8 mouse cellular contexts compared by ENCODE assay signal in genomic region chr14:24500091-24500844, GRCm38 (mm10). TPM values are rescaled to one million over a fixed set of nuclear protein-coding genes. Genes with fewer than 3 reads are reported as not detected.
DNase-seq lines count a peak whose midpoint lies in the region; ATAC-seq and TF ChIP-seq lines count a peak whose summit lies in the region.

No protein-coding gene starts in this region.

- TF ChIP-seq CTCF in C2C12 (IDR thresholded peaks at IDR 0.05; ENCODE audit: control insufficient read depth, insufficient read depth, insufficient read length): peak; percentile 57
- TF ChIP-seq CTCF in brain, embryonic 14.5 days (IDR thresholded peaks at IDR 0.05; ENCODE audit: borderline replicate concordance, extremely low read depth, insufficient read depth, insufficient read length): peak; percentile 97

- no peak; the same call in 1 of the 2 replicates for ATAC-seq in heart, embryonic 13.5 days (ENCODE audit: extremely low read depth, insufficient number of reproducible peaks, low FRiP score, low TSS enrichment)
- peak; percentile 80 for ATAC-seq in kidney, embryonic 16.5 days (ENCODE audit: low FRiP score, low TSS enrichment)
- ATAC-seq in limb, embryonic 15.5 days (ENCODE audit: insufficient number of reproducible peaks, low FRiP score, low TSS enrichment, low read depth): peak; percentile 27; the same call in 1 of the 2 replicates
- peak; percentile 43 for ATAC-seq in monocyte, adult 5-6 weeks (replicated peaks; ENCODE audit: insufficient number of reproducible peaks, low FRiP score, low TSS enrichment, poor library complexity, severe bottlenecking)

- H3K4me2 ChIP-seq in heart, embryonic 13.5 days: peak overlapping the region; percentile 60
- H3K4me2 ChIP-seq in kidney, embryonic 16.5 days (replicated peaks; ENCODE audit: low read depth, low read length): peak overlapping the region; percentile 26
- peak overlapping the region; percentile 26 for H3K4me2 ChIP-seq in limb, embryonic 15.5 days

- no peak overlapping the region for H3ac ChIP-seq in C2C12 (ENCODE audit: control insufficient read depth, insufficient read length, low read depth)

- peak overlapping the region; percentile 75 for H3K9ac ChIP-seq in heart, embryonic 13.5 days
- H3K9ac ChIP-seq in kidney, embryonic 16.5 days (replicated peaks; ENCODE audit: low read length): peak overlapping the region; percentile 54
- peak overlapping the region; percentile 39; the same call in 1 of the 2 replicates for H3K9ac ChIP-seq in limb, embryonic 15.5 days

- DNase-seq in brain, embryonic 14.5 days (ENCODE audit: low read depth): peak; percentile 97
- peak; percentile 49 for DNase-seq in fibroblast of lung, adult 2 months (ENCODE audit: low read depth)
- peak; percentile 63 to 85 for DNase-seq in spleen, postnatal 4 days (ENCODE audit: low spot score in 2 of 2)

- TF ChIP-seq POLR2A in brain, embryonic 14.5 days (IDR thresholded peaks at IDR 0.05; ENCODE audit: borderline replicate concordance, extremely low read depth, insufficient read depth, insufficient read length, poor library complexity, severe bottlenecking): no peak

- H3K27me3 ChIP-seq in C2C12 (ENCODE audit: control insufficient read depth, insufficient read depth, insufficient read length): no peaks in the 10 kb centered on the region
- H3K27me3 ChIP-seq in heart, embryonic 13.5 days (replicated peaks): no peaks in the 10 kb centered on the region
- no peaks in the 10 kb centered on the region for H3K27me3 ChIP-seq in kidney, embryonic 16.5 days (ENCODE audit: insufficient read depth, low read length)
- no peaks in the 10 kb centered on the region for H3K27me3 ChIP-seq in limb, embryonic 15.5 days

- WGBS in heart, embryonic 13.5 days: 19% methylated on average over 18 of the region's 18 CpGs
- 18% methylated on average over 18 of the region's 18 CpGs for WGBS in kidney, embryonic 16.5 days
- WGBS in limb, embryonic 15.5 days: 11% methylated on average over 18 of the region's 18 CpGs

- peaks cover 52% of the 10 kb centered on the region for H3K36me3 ChIP-seq in C2C12 (ENCODE audit: control insufficient read depth, insufficient read depth)
- peaks cover 47% of the 10 kb centered on the region for H3K36me3 ChIP-seq in heart, embryonic 13.5 days
- H3K36me3 ChIP-seq in kidney, embryonic 16.5 days (ENCODE audit: insufficient read depth, low read length): peaks cover 41% of the 10 kb centered on the region
- H3K36me3 ChIP-seq in limb, embryonic 15.5 days: peaks cover 42% of the 10 kb centered on the region

- H3K79me3 ChIP-seq in C2C12 (ENCODE audit: low read depth): peaks cover 21% of the 10 kb centered on the region

- H3K9me3 ChIP-seq in heart, embryonic 13.5 days: 0 out of 2 replicates have a peak, but pooled peaks cover 3% of the 10 kb centered on the region
- no peaks in the 10 kb centered on the region for H3K9me3 ChIP-seq in kidney, embryonic 16.5 days (ENCODE audit: low read length)
- H3K9me3 ChIP-seq in limb, embryonic 15.5 days: no peaks in the 10 kb centered on the region

- no peak overlapping the region for H3K4me3 ChIP-seq in C2C12 (ENCODE audit: insufficient read depth, poor library complexity, severe bottlenecking)
- peak overlapping the region; percentile 27; the same call in 1 of the 2 replicates for H3K4me3 ChIP-seq in heart, embryonic 13.5 days
- no peak overlapping the region for H3K4me3 ChIP-seq in kidney, embryonic 16.5 days (ENCODE audit: low read length)
- 0 out of 2 replicates have a peak overlapping the region, but pooled peaks have one; percentile 11 for H3K4me3 ChIP-seq in limb, embryonic 15.5 days

- H3K4me1 ChIP-seq in heart, embryonic 13.5 days: peaks cover 14% of the 10 kb centered on the region
- peaks cover 8% of the 10 kb centered on the region for H3K4me1 ChIP-seq in kidney, embryonic 16.5 days (ENCODE audit: insufficient read depth, low read length)
- peaks cover 17% of the 10 kb centered on the region for H3K4me1 ChIP-seq in limb, embryonic 15.5 days

- H3K27ac ChIP-seq in heart, embryonic 13.5 days (replicated peaks): peak overlapping the region; percentile 45
- peak overlapping the region; percentile 48 for H3K27ac ChIP-seq in kidney, embryonic 16.5 days (ENCODE audit: low read length)
- peak overlapping the region; percentile 73 for H3K27ac ChIP-seq in limb, embryonic 15.5 days

- peaks cover 32% of the 10 kb centered on the region for H3K79me2 ChIP-seq in C2C12 (ENCODE audit: control insufficient read depth, insufficient read depth)

TF ChIP-seq in C2C12, 6 proteins besides CTCF, POLR2A, EP300 and RAD21:
- no peak for TF ChIP-seq MYOG (IDR thresholded peaks at IDR 0.05; ENCODE audit: control insufficient read depth, extremely low read depth, insufficient read length)
- no peak for TF ChIP-seq MYOD1 (IDR thresholded peaks at IDR 0.05; ENCODE audit: control insufficient read depth, insufficient read length, low read depth)
- TF ChIP-seq CEBPB (IDR thresholded peaks at IDR 0.05; ENCODE audit: low read depth): no peak
- TF ChIP-seq USF1 (IDR thresholded peaks at IDR 0.05; ENCODE audit: low read depth): no peak
- TF ChIP-seq MAX (IDR thresholded peaks at IDR 0.05): no peak
- no peak for TF ChIP-seq FOSL1 (IDR thresholded peaks at IDR 0.05; ENCODE audit: insufficient read depth, low read length, poor library complexity, severe bottlenecking)

RNA-seq across cellular contexts. Expression of gene Rps24, which starts 13.3 kb away (rescaled TPM):
- 3,018 TPM for polyA plus RNA-seq in C2C12 (2012; fragmentation: generic; extraction: Trizol)
- polyA plus RNA-seq in brain, embryonic 14.5 days (2012; rRNA removed): 2,169 and 2,228 TPM in 2 replicates
- 597 and 600 TPM in 2 replicates for polyA plus RNA-seq in heart, embryonic 13.5 days (2015; fragmentation: Nextera tagmentation; extraction: Ambion mirVana)
- 686 and 761 TPM in 2 replicates for polyA plus RNA-seq in kidney, embryonic 16.5 days (2015; fragmentation: Nextera tagmentation; extraction: Ambion mirVana)
- 698 and 866 TPM in 2 replicates for polyA plus RNA-seq in limb, embryonic 15.5 days (2015; fragmentation: Nextera tagmentation; extraction: Ambion mirVana)
- total RNA-seq in monocyte, adult 5-6 weeks (2017): 3,726 to 4,650 TPM (median 4,279 TPM) in 3 replicates

RNA-seq across cellular contexts. Expression of gene Polr3a, which starts 13.4 kb away (rescaled TPM):
- polyA plus RNA-seq in C2C12 (2012; fragmentation: generic; extraction: Trizol): 12.3 TPM
- 12.4 and 16.4 TPM in 2 replicates for polyA plus RNA-seq in brain, embryonic 14.5 days (2012; rRNA removed)
- 12.6 and 13.8 TPM in 2 replicates for polyA plus RNA-seq in heart, embryonic 13.5 days (2015; fragmentation: Nextera tagmentation; extraction: Ambion mirVana)
- 16.8 and 21.1 TPM in 2 replicates for polyA plus RNA-seq in kidney, embryonic 16.5 days (2015; fragmentation: Nextera tagmentation; extraction: Ambion mirVana)
- polyA plus RNA-seq in limb, embryonic 15.5 days (2015; fragmentation: Nextera tagmentation; extraction: Ambion mirVana): 17.0 and 19.4 TPM in 2 replicates
- 17.4 to 27.5 TPM (median 19.8 TPM) in 3 replicates for total RNA-seq in monocyte, adult 5-6 weeks (2017)

Comparison
In these comparisons a context has a peak if more than half of its experiments do, and no peak if none do; other contexts are left out.
1. H3K4me3 ChIP-seq: peak in heart, embryonic 13.5 days (single experiment) and limb, embryonic 15.5 days (single experiment); none in C2C12 (single experiment) and kidney, embryonic 16.5 days (single experiment).
2. Peak in every context shown above with its lines, with median percentiles within 50 percentile points of each other: DNase-seq, H3K27ac ChIP-seq, H3K4me2 ChIP-seq and H3K9ac ChIP-seq.